Mouse (Mus musculus) testis, adult 2 months (tissue): Measurements from ENCODE around the gene Hs6st1. TPM values are rescaled to one million over a fixed set of nuclear protein-coding genes. Genes with fewer than 3 reads are reported as not detected.
A peak's percentile ranks its signal among the peaks of the same experiment; 100 is the strongest.

ENCODE experiments used
- H3K27ac ChIP-seq: fragments of 200-500 bp; 2 replicates; pipeline ENCODE4 v1.5.1; 2012; ENCODE audit warnings: low read depth, low read length; ENCODE audit not compliant: control insufficient read depth, insufficient read depth
- H3K27me3 ChIP-seq: fragments of 200-500 bp; 2 replicates; pipeline ENCODE4 v1.6.1; 2012; ENCODE audit warnings: mild to moderate bottlenecking, low read length, moderate library complexity; ENCODE audit not compliant: control insufficient read depth, insufficient read depth
- H3K36me3 ChIP-seq: fragments of 200-500 bp; 2 replicates; pipeline ENCODE4 v1.6.1; 2012; ENCODE audit warnings: mild to moderate bottlenecking, low read length; ENCODE audit not compliant: control insufficient read depth, insufficient read depth
- H3K4me1 ChIP-seq: fragments of 200-500 bp; 2 replicates; pipeline ENCODE4 v1.6.1; 2012; ENCODE audit warnings: low read length; ENCODE audit not compliant: control insufficient read depth, insufficient read depth
- H3K4me3 ChIP-seq: fragments of 200-500 bp; 2 replicates; pipeline ENCODE4 v1.5.1; 2012; ENCODE audit warnings: low read depth, mild to moderate bottlenecking, low read length, moderate library complexity, mixed read lengths; ENCODE audit not compliant: control insufficient read depth
- CTCF ChIP-seq: fragments of 200-500 bp; IDR thresholded peaks from 2 replicates; pipeline ENCODE4 v1.5.1; 2012; ENCODE audit warnings: low read depth, mild to moderate bottlenecking, inconsistent platforms, low read length, moderate library complexity; ENCODE audit not compliant: control insufficient read depth, insufficient read depth, insufficient replicate concordance
- POLR2A ChIP-seq: fragments of 200-500 bp; IDR thresholded peaks from 2 replicates; pipeline ENCODE4 v1.6.1; 2012; ENCODE audit warnings: low read depth, mild to moderate bottlenecking, inconsistent platforms, low read length, moderate library complexity; ENCODE audit not compliant: control insufficient read depth
- polyA plus RNA-seq: library from polyadenylated mRNA; depleted of rRNA; stranded (reverse); fragments of >200 nt; gene quantifications from 2 replicates; pipeline ENCODE4 v1.2.3, GENCODE M21; 2012

The Hs6st1 gene
- polyA plus RNA-seq, 1 experiment: 4.9 TPM

GRCm38 (mm10) chr1:36061211-36061915 lies 6.8 kb upstream of the Hs6st1 start:
- H3K4me3 ChIP-seq: no peak overlapping the region
- H3K36me3 ChIP-seq: no peaks in the 10 kb centered on the region
- H3K27ac ChIP-seq: no peak overlapping the region
- no peaks in the 10 kb centered on the region for H3K27me3 ChIP-seq
- H3K4me1 ChIP-seq: peaks cover 8% of the 10 kb centered on the region
- TF ChIP-seq CTCF: no peak
- no peak for TF ChIP-seq POLR2A

DNA sequence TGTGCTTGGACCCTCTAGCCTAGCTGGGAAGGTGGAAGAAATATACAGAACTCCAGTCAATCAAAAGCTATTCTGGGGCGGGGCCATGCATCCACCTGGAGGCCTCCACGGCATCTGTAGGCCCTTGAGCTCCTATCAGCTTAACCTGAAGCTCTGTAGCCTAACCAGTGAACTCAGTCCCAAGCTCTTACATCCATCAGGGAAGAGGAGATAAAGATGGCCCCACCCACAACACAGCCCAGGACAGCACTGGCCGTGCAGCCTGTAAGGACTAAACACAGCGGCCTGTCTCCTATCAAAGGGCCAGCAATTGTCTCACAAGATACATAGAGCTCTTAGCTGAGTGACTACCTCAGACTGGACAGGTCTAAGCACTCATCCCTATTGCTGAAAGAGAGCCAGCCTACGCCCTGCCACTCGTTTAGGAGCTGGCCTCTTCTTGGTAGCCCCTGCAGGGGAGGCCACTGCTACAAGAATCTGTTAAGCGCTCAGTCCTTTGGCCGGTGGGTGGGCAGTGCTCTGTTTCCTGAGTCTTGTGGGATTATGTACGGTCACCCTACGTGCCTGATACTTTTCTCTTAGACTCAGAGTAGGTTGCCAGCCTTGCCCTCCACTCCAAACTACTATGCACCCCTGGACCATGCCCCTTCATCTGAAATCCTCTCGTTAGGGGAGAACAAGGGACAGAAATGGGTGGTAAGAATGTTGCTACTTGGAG lies 6.0 kb upstream of the Hs6st1 start:
- H3K4me1 ChIP-seq: peaks cover 9% of the 10 kb centered on the region
- H3K36me3 ChIP-seq: no peaks in the 10 kb centered on the region
- TF ChIP-seq POLR2A (no peak), CTCF (no peak)
- H3K27me3 ChIP-seq: no peaks in the 10 kb centered on the region
- H3K4me3 ChIP-seq: no peak overlapping the region
- H3K27ac ChIP-seq: no peak overlapping the region

DNA sequence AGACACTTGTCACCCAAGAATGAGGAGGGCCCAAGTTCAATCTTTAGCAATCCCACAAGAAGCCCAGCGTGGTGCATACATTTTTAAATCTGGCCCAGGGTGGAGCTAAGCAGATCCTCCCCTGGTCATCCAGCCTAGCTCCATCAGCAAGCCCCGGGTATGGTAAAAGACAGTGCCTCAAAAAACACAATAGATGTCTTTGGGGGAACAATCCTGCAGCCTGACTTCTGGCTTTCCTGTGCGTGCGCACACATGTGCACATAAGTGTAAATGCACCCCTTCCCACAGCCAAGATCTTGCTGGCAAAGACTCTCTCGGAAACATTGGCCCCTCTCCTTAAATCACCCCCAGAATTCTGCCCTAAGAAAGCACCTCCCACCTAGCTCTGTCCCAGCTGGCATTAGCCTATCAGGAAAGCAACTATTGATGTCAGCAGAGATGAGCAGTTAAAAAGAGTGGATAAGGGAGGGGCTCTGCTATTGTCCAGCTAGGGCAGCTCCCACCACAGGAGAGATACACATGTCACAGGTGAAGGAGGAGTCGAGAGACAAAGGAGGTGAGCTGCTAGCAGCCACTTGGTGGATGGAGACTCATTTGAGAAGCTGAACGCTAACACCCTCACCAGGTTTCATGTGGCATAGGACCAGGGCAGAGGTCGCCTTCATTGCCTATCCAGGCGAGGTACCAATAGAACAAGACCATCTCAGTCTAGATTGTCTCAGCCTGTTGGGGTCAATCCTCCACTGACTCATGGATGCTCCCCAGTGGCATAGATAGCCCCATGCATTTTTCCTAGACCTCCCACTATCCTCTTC lies 5.2 kb upstream of the Hs6st1 start:
- H3K4me3 ChIP-seq: no peak overlapping the region
- no peaks in the 10 kb centered on the region for H3K27me3 ChIP-seq
- no peaks in the 10 kb centered on the region for H3K36me3 ChIP-seq
- TF ChIP-seq CTCF (no peak), POLR2A (no peak)
- no peak overlapping the region for H3K27ac ChIP-seq
- H3K4me1 ChIP-seq: peaks cover 15% of the 10 kb centered on the region

DNA sequence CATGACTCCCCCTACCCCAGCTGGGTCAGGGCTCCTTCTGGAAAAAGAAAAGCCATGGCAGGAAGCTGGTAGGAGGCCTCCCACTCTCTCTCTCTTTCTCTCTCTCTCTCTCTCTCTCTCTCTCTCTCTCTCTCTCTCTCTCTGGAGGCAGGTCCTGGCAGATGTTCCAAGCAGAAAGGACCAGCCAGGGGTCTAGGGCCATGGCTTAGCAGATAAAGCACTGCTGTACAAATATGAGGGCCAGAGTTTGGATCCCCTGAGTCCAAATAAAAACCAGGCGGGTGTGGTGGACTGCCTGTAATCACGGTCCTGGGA lies 4.6 kb upstream of the Hs6st1 start:
- H3K27ac ChIP-seq: no peak overlapping the region
- TF ChIP-seq POLR2A (no peak), CTCF (no peak)
- H3K27me3 ChIP-seq: no peaks in the 10 kb centered on the region
- H3K36me3 ChIP-seq: no peaks in the 10 kb centered on the region
- H3K4me1 ChIP-seq: peaks cover 16% of the 10 kb centered on the region
- H3K4me3 ChIP-seq: no peak overlapping the region

DNA sequence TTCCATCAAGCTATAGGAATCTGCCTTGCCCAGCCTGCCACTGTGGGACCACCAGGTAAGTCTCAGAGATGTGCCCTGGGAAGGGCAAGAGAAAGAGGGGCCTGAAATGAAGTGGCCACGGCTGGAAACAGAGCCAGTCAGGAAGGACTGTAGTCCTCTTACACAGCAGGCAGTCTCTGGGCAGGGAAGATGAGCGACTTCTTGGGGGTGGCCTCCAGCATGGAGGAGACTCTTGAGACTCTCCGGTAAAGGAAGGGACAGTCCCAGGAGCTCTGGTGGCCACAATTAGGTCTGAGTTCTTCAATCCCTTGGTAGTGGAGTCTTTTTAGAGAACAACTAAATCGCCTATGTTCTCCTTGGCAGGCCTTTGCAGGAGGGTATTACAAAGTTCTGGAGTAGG lies 4.0 kb upstream of the Hs6st1 start:
- H3K36me3 ChIP-seq: no peaks in the 10 kb centered on the region
- H3K4me3 ChIP-seq: no peak overlapping the region
- H3K27me3 ChIP-seq: no peaks in the 10 kb centered on the region
- H3K4me1 ChIP-seq: peaks cover 23% of the 10 kb centered on the region
- no peak overlapping the region for H3K27ac ChIP-seq
- TF ChIP-seq CTCF (no peak), POLR2A (no peak)

GRCm38 (mm10) chr1:36064861-36065760 lies 3.1 kb upstream of the Hs6st1 start:
- H3K36me3 ChIP-seq: no peaks in the 10 kb centered on the region
- no peak overlapping the region for H3K27ac ChIP-seq
- TF ChIP-seq CTCF: peak; percentile 71
- TF ChIP-seq POLR2A: no peak
- H3K4me1 ChIP-seq: peaks cover 28% of the 10 kb centered on the region
- H3K27me3 ChIP-seq: no peaks in the 10 kb centered on the region
- H3K4me3 ChIP-seq: peak overlapping the region; percentile 32
